Mouse (Mus musculus) heart, postnatal 25 days (tissue): ENCODE data around the gene Nsrp1. TPM values are rescaled to one million over a fixed set of nuclear protein-coding genes. Genes with fewer than 3 reads are reported as not detected.

Experiments
- DNase-seq: peaks from one replicate; pipeline ENCODE4 v3.0.0; 2022; ENCODE audit warnings: low spot score
- intact Hi-C: fragments of 180-260 bp; cut with DNase I; formaldehyde crosslinking; loops from one replicate; pipeline ENCODE4 v1.15.1; 2025
- total RNA-seq, 2 experiments: library from RNA; stranded (reverse); gene quantifications; 2 replicates each; pipeline ENCODE4 v1.2.3; 2021

Nsrp1 gene
- total RNA-seq, 2 experiments from 2014 or later, result 8.2 to 11.5 TPM

GRCm38 (mm10) chr11:77063406-77063805 lies 14.8 kb downstream of the Nsrp1 start:
- no peak for DNase-seq
- intact Hi-C loops, result no loop called here

- intact Hi-C loops, result no loop called here
- DNase-seq, result no peak
These were observed 16.3 kb downstream of the Nsrp1 start for GRCm38 (mm10) chr11:77061951-77062350.

- DNase-seq, result no peak
- intact Hi-C loops, result no loop called here
These were observed 35.4 kb downstream of the Nsrp1 start for GRCm38 (mm10) chr11:77042816-77043215.

GRCm38 (mm10) chr11:77041891-77042290 lies 36.3 kb downstream of the Nsrp1 start:
- DNase-seq, result no peak
- intact Hi-C loops, result no loop called here

GRCm38 (mm10) chr11:77031151-77031934 lies 46.9 kb downstream of the Nsrp1 start:
- intact Hi-C loops, result no loop called here
- DNase-seq, result no peak

- intact Hi-C loops, result no loop called here
- no peak for DNase-seq
These were observed 50.1 kb downstream of the Nsrp1 start for GRCm38 (mm10) chr11:77028157-77028556.

- no peak for DNase-seq
- intact Hi-C loops, result no loop called here
These were observed 51.7 kb downstream of the Nsrp1 start for GRCm38 (mm10) chr11:77026559-77026958.

- intact Hi-C loops, result no loop called here
- no peak for DNase-seq
These were observed 56.4 kb downstream of the Nsrp1 start for GRCm38 (mm10) chr11:77021749-77022396.

GRCm38 (mm10) chr11:77019539-77019938 lies 58.7 kb downstream of the Nsrp1 start:
- intact Hi-C loops, result no loop called here
- no peak for DNase-seq

- intact Hi-C loops, result no loop called here
- DNase-seq, result no peak
These were observed 60.2 kb downstream of the Nsrp1 start for GRCm38 (mm10) chr11:77018046-77018445.

GRCm38 (mm10) chr11:77010762-77011475 lies 67.3 kb downstream of the Nsrp1 start:
- no peak for DNase-seq
- intact Hi-C loops, result no loop called here

GRCm38 (mm10) chr11:77009069-77010025 lies 68.9 kb downstream of the Nsrp1 start:
- intact Hi-C loops, result no loop called here
- no peak for DNase-seq

GRCm38 (mm10) chr11:77006616-77007015 lies 71.6 kb downstream of the Nsrp1 start:
- intact Hi-C loops, result no loop called here
- no peak for DNase-seq

GRCm38 (mm10) chr11:77005881-77006280 lies 72.4 kb downstream of the Nsrp1 start:
- no peak for DNase-seq
- intact Hi-C loops, result no loop called here

- intact Hi-C loops, result no loop called here
These were observed 75.9 kb downstream of the Nsrp1 start for GRCm38 (mm10) chr11:77002361-77002760.

GRCm38 (mm10) chr11:77000741-77001140 lies 77.5 kb downstream of the Nsrp1 start:
- intact Hi-C loops, result no loop called here

More at GRCm38 (mm10) chr11:77002361-77002760, 75.9 kb downstream of the Nsrp1 start:
- DNase-seq, result no peak

GRCm38 (mm10) chr11:76998705-76999226 lies 79.5 kb downstream of the Nsrp1 start:
- intact Hi-C loops, result loop anchor here (5.0 kb wide), 1 partner anchor 74 kb away; no protein-coding TSS in a partner anchor
- DNase-seq, result no peak

More at GRCm38 (mm10) chr11:77000741-77001140, 77.5 kb downstream of the Nsrp1 start:
- DNase-seq, result no peak

- DNase-seq, result no peak
- intact Hi-C loops, result loop anchor here (1.0 to 5.0 kb wide), 2 partner anchors 74 to 95 kb away; no protein-coding TSS in a partner anchor
These were observed 80.1 kb downstream of the Nsrp1 start, which contains the start of gene Slc6a4 for GRCm38 (mm10) chr11:76997916-76998704. TSS of gene Slc6a4 (plus strand) at chr11:76998603.
